Mouse (Mus musculus): Measurements from ENCODE around the gene Sbf2. TPM values are rescaled to one million over a fixed set of nuclear protein-coding genes. Genes with fewer than 3 reads are reported as not detected.

Gene Sbf2
- polyA plus RNA-seq, 1 experiment from 2014 or later, result 62.1 TPM

Other genes starting within 250 kb of the Sbf2 start
- gene Adm, start 12.7 kb upstream of the Sbf2 start, polyA plus RNA-seq (2015; fragmentation: Nextera tagmentation; extraction: Ambion mirVana), result 3.0 and 3.9 TPM in 2 replicates
- gene Ampd3, start 153.3 kb upstream of the Sbf2 start, polyA plus RNA-seq (2015; fragmentation: Nextera tagmentation; extraction: Ambion mirVana), result 4.3 and 4.9 TPM in 2 replicates
- gene Rnf141, start 229.5 kb upstream of the Sbf2 start, polyA plus RNA-seq (2015; fragmentation: Nextera tagmentation; extraction: Ambion mirVana), result 29.7 and 31.2 TPM in 2 replicates
- gene Lyve1, start 248.3 kb upstream of the Sbf2 start, polyA plus RNA-seq (2015; fragmentation: Nextera tagmentation; extraction: Ambion mirVana), result 6.8 and 6.9 TPM in 2 replicates

All from hindbrain, embryonic 13.5 days (tissue).